Mouse (Mus musculus) heart, adult 2 months (tissue): ENCODE measurements around the gene Mrps6. TPM values are rescaled to one million over a fixed set of nuclear protein-coding genes. Genes with fewer than 3 reads are reported as not detected.

Experiments used
- DNase-seq, 2 experiments: peaks; one replicate each; pipeline ENCODE4 v3.0.0; 2021
- H3K27ac ChIP-seq: fragments of 200-600 bp; 2 replicates; pipeline ENCODE4 v1.8.1; 2022
- H3K27me3 ChIP-seq: fragments of 200-500 bp; 2 replicates; pipeline ENCODE4 v1.6.1; 2012; ENCODE audit warnings: mild to moderate bottlenecking, low read length, inconsistent platforms, mixed read lengths; ENCODE audit not compliant: control insufficient read depth, insufficient read depth
- H3K36me3 ChIP-seq: fragments of 200-500 bp; 2 replicates; pipeline ENCODE4 v1.6.1; 2012; ENCODE audit warnings: low read length, inconsistent platforms; ENCODE audit not compliant: control insufficient read depth, insufficient read depth
- H3K4me1 ChIP-seq: fragments of 200-500 bp; 2 replicates; pipeline ENCODE4 v1.6.1; 2011; ENCODE audit warnings: low read length; ENCODE audit not compliant: control insufficient read depth, insufficient read depth
- H3K4me3 ChIP-seq: fragments of 200-600 bp; 2 replicates; pipeline ENCODE4 v1.8.1; 2022
- H3K79me2 ChIP-seq: fragments of 200-500 bp; replicated peaks from 2 replicates; pipeline ENCODE4 v1.6.1; 2012; ENCODE audit warnings: mild to moderate bottlenecking, inconsistent platforms, low read length, moderate library complexity, mixed read lengths; ENCODE audit not compliant: control insufficient read depth, insufficient read depth
- H3K9ac ChIP-seq: fragments of 200-500 bp; 2 replicates; pipeline ENCODE4 v1.6.1; 2012; ENCODE audit warnings: low read depth, mild to moderate bottlenecking, control low read depth, inconsistent platforms, low read length, mixed read lengths
- CTCF ChIP-seq: fragments of 200-600 bp; IDR thresholded peaks from 2 replicates; pipeline ENCODE4 v1.8.1; 2022; ENCODE audit warnings: antibody characterized with exemption, mild to moderate bottlenecking, moderate library complexity
- EP300 ChIP-seq: fragments of 200-500 bp; IDR thresholded peaks from 2 replicates; pipeline ENCODE4 v1.6.1; 2011; ENCODE audit warnings: low read depth, low read length, control low read depth; ENCODE audit not compliant: insufficient read depth
- POLR2A ChIP-seq: fragments of 200-500 bp; IDR thresholded peaks from 2 replicates; pipeline ENCODE4 v1.6.1; 2011; ENCODE audit warnings: mild to moderate bottlenecking, low read depth, low read length, control low read depth; ENCODE audit not compliant: insufficient read depth
- WGBS: fragments of 180-500 bp; shearing (Covaris S2); methylation state at CpG from one replicate; pipeline ENCODE4 v1.1.7; 2018; 5-methylcytosine and 5-hydroxymethylcytosine counted together
- intact Hi-C: fragments of 180-260 bp; cut with DNase I; formaldehyde crosslinking; loops from one replicate; pipeline ENCODE4 v1.15.1; 2025
- polyA plus RNA-seq: library from polyadenylated mRNA; depleted of rRNA; stranded (reverse); fragments of >200 nt; gene quantifications from 2 replicates; pipeline ENCODE4 v1.2.3, GENCODE M21; 2012
- total RNA-seq, 2 experiments: library from RNA; stranded (reverse); gene quantifications; 2 replicates each; pipeline ENCODE4 v1.2.3; 2021

Gene Mrps6
- total and polyA plus RNA-seq, 3 experiments, result 40.5 to 58.4 (median 53.0) TPM

GRCm38 (mm10) chr16:92107346-92107745 lies 49.3 kb downstream of the Mrps6 start:
- intact Hi-C loops, result no loop called here
- no peak for TF ChIP-seq EP300
- H3K4me1 ChIP-seq, result peaks cover 3% of the 10 kb centered on the region
- H3K9ac ChIP-seq, result no peak overlapping the region
- 85% methylated on average over 5 of the region's 5 CpGs for WGBS
- H3K79me2 ChIP-seq, result no peaks in the 10 kb centered on the region
- H3K27me3 ChIP-seq, result no peaks in the 10 kb centered on the region
- no peaks in the 10 kb centered on the region for H3K36me3 ChIP-seq
- no peak for DNase-seq
- H3K27ac ChIP-seq, result no peak overlapping the region
- no peak overlapping the region for H3K4me3 ChIP-seq

GRCm38 (mm10) chr16:92114706-92115241 lies 56.7 kb downstream of the Mrps6 start:
- H3K27ac ChIP-seq, result no peak overlapping the region
- no peaks in the 10 kb centered on the region for H3K36me3 ChIP-seq
- peaks cover 8% of the 10 kb centered on the region for H3K4me1 ChIP-seq
- peak; percentile 50 to 57 for DNase-seq
- H3K4me3 ChIP-seq, result no peak overlapping the region
- intact Hi-C loops, result no loop called here
- no peak overlapping the region for H3K9ac ChIP-seq
- no peaks in the 10 kb centered on the region for H3K27me3 ChIP-seq
- 64% methylated on average over 5 of the region's 5 CpGs for WGBS
- H3K79me2 ChIP-seq, result no peaks in the 10 kb centered on the region
- TF ChIP-seq CTCF (peak; percentile 22), POLR2A (no peak), EP300 (no peak)

DNA sequence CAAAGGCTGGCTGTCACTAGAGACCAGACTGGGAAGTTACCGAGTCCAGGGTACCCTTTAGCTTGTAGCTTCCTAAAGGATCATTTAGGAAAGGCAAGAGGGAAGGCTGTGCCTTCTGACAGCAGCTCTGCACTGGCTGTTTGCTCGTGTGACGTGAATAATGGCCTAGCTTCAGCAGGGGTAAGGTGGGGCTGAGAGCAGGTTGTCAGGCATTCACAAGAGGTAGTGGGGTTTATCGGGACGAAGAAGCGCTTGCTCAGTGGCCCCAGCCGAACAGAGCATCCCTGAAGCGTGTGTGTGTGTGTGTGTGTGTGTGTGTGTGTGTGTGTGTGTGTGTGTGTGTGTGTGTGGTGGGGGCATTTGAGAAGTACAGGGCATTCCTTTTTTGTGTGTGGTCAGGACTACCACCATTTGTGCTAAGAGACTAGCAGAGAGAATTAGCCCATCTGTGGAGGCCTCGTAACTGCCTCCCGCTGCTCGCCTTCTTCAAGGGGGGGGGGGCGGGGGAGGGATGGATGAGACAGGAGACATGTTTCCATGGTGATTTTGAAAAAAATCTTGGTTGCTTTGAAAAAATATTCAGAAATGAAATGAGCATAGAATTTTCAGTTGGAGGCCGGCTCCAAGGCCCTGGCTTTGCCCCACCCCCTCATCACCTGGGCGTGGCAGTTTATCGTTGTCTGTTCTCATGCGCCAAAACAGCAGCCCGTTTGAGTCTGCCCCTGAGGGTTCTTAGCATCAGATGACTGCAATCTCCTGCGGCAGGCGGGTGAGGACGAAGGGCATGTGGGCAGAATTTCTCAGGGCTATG lies 57.7 kb downstream of the Mrps6 start:
- 68% methylated on average over 20 of the region's 20 CpGs for WGBS
- no peak overlapping the region for H3K9ac ChIP-seq

DNA sequence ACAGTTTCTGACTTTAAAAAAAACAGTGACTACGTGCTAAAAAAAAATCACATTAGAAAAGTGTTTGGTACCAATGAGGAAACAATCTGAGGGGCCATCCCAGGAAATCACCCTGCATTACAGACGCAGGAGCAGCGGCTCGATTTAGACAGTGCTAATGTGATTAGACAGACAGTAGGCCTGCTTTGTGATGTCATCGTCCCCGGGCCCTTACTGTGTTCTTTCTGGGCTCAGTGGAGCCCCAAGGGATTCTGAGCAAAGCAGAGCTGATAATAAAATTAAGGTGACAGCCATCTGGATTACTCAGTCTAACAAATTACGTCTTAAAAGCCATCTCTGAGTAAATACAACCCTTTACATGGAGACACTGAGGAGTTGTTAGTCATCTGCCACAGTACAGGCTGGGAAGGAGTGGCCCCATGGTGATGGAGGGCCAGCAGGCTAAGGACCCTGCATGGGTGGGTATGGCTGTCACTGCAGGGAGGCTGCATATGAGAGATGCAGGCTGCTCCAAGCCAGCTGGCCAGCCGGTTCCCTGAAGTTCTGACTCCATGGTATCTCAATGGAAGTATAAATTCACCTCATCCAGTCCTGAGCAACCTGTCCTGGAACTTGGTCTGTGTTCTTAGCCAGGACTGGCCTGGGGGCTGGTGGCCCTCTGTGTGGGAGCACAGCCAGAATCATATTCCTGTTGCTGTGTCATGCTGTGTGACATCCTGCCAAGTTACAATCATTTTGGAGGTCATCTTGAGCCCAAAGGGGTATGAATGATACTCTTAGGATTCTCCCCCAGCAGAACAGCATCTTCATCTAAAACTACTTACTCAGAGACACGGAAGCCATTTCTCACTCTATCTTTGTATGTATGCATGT lies 59.5 kb downstream of the Mrps6 start:
- intact Hi-C loops, result no loop called here
- H3K27me3 ChIP-seq, result no peaks in the 10 kb centered on the region
- H3K36me3 ChIP-seq, result no peaks in the 10 kb centered on the region
- TF ChIP-seq POLR2A (no peak), EP300 (no peak), CTCF (no peak)
- H3K4me1 ChIP-seq, result peaks cover 8% of the 10 kb centered on the region
- H3K27ac ChIP-seq, result no peak overlapping the region
- no peak overlapping the region for H3K9ac ChIP-seq
- no peaks in the 10 kb centered on the region for H3K79me2 ChIP-seq
- 61% methylated on average over 9 of the region's 9 CpGs for WGBS
- peak in 1 of 2 experiments; percentile 24 for DNase-seq
- no peak overlapping the region for H3K4me3 ChIP-seq

More for the DNA sequence above, 57.7 kb downstream of the Mrps6 start:
- H3K4me3 ChIP-seq, result no peak overlapping the region
- no peak overlapping the region for H3K27ac ChIP-seq
- no peaks in the 10 kb centered on the region for H3K27me3 ChIP-seq
- intact Hi-C loops, result no loop called here
- no peaks in the 10 kb centered on the region for H3K79me2 ChIP-seq
- H3K36me3 ChIP-seq, result no peaks in the 10 kb centered on the region
- peaks cover 8% of the 10 kb centered on the region for H3K4me1 ChIP-seq
- DNase-seq, result no peak
- TF ChIP-seq CTCF (no peak), POLR2A (no peak), EP300 (no peak)

DNA sequence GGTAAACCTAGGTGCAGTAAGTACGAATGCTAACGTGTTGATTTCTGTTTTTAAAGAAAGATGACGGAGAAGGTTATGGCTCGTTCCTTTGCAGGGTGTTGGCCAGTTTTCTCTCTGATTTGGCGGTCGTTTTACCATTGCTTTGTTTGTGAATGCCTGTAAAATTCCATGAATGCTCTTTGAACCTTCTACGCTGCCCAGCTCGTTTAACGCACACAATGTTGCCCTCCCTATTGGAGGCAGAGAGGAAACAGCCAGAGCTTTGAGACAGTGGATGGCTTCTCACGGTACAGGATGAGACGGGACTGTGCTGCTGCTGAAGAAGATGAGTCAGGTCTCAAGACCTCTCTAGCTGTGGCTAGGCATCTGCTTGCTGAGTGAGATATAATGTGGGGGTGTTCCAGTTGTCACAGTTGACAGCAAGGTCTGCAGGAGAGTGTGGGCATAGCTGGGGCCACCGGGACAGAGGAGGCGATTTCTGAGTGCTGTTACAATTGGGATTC lies 61.0 kb downstream of the Mrps6 start:
- intact Hi-C loops, result no loop called here

More for the DNA sequence above, 61.0 kb downstream of the Mrps6 start:
- Histone ChIP-seq H3K4me3 (no peak overlapping the region), H3K27ac (no peak overlapping the region), H3K36me3 (no peaks in the 10 kb centered on the region), H3K9ac (no peak overlapping the region), H3K79me2 (no peaks in the 10 kb centered on the region), H3K27me3 (no peaks in the 10 kb centered on the region), H3K4me1 (peaks cover 8% of the 10 kb centered on the region)
- DNase-seq, result no peak
- TF ChIP-seq POLR2A, result no peak
- TF ChIP-seq EP300, result no peak
- TF ChIP-seq CTCF, result no peak
- WGBS, result 66% methylated on average over 13 of the region's 13 CpGs
